Mouse (Mus musculus) frontal cortex, postnatal 14 days (tissue): ENCODE data around the gene Snrnp25.

Experiments used
- DNase-seq, 2 experiments: peaks; one replicate each; pipeline ENCODE4 v3.0.0; 2022; ENCODE audit warnings: low spot score in 2 of 2

Snrnp25 gene

GRCm38 (mm10) chr11:32224468-32225139, 19.4 kb downstream of the Snrnp25 start:
- DNase-seq, result no peak

GRCm38 (mm10) chr11:32225222-32226104, 20.2 kb downstream of the Snrnp25 start:
- no peak for DNase-seq

GRCm38 (mm10) chr11:32226124-32226871, 21.1 kb downstream of the Snrnp25 start, which contains the start of gene Mpg:
TSS of gene Mpg (plus strand) at chr11:32226505.
- DNase-seq, result peak; percentile 78 to 79

GRCm38 (mm10) chr11:32227041-32227440, 21.8 kb downstream of the Snrnp25 start:
- DNase-seq, result no peak

- no peak for DNase-seq
These were observed 22.3 kb downstream of the Snrnp25 start for GRCm38 (mm10) chr11:32227555-32227954.

GRCm38 (mm10) chr11:32228292-32228845, 23.2 kb downstream of the Snrnp25 start:
- no peak for DNase-seq

GRCm38 (mm10) chr11:32230220-32230619, 25.0 kb downstream of the Snrnp25 start:
- DNase-seq, result no peak

GRCm38 (mm10) chr11:32231125-32231524, 25.9 kb downstream of the Snrnp25 start:
- no peak for DNase-seq

- no peak for DNase-seq
These were observed 27.6 kb downstream of the Snrnp25 start for GRCm38 (mm10) chr11:32232848-32233247.

GRCm38 (mm10) chr11:32233895-32234294, 28.7 kb downstream of the Snrnp25 start:
- no peak for DNase-seq

- DNase-seq, result no peak
These were observed 29.7 kb downstream of the Snrnp25 start for GRCm38 (mm10) chr11:32234816-32235485.

- DNase-seq, result peak; percentile 71 to 75
These were observed 30.4 kb downstream of the Snrnp25 start for GRCm38 (mm10) chr11:32235646-32236045.

- no peak for DNase-seq
These were observed 30.9 kb downstream of the Snrnp25 start for GRCm38 (mm10) chr11:32236132-32236531.

- no peak for DNase-seq
These were observed 31.6 kb downstream of the Snrnp25 start for GRCm38 (mm10) chr11:32236712-32237410.

- no peak for DNase-seq
These were observed 32.2 kb downstream of the Snrnp25 start for GRCm38 (mm10) chr11:32237411-32237795.

GRCm38 (mm10) chr11:32238093-32238860, 33.1 kb downstream of the Snrnp25 start:
- peak in 1 of 2 experiments; percentile 70 for DNase-seq

- DNase-seq, result no peak
These were observed 36.2 kb downstream of the Snrnp25 start for GRCm38 (mm10) chr11:32241391-32241790.

GRCm38 (mm10) chr11:32242209-32242608, 37.0 kb downstream of the Snrnp25 start:
- no peak for DNase-seq

GRCm38 (mm10) chr11:32243205-32243955, 38.2 kb downstream of the Snrnp25 start:
- DNase-seq, result no peak
